Mouse (Mus musculus) liver, adult 2 months (tissue): ENCODE measurements around the gene 4930579G24Rik. TPM values are rescaled to one million over a fixed set of nuclear protein-coding genes. Genes with fewer than 3 reads are reported as not detected.

ENCODE experiments used
- DNase-seq: peaks from one replicate; pipeline ENCODE4 v3.0.0-alpha.2; 2011; ENCODE audit warnings: low read depth, low spot score; ENCODE audit errors: extremely low read depth
- H3K27ac ChIP-seq: fragments of 200-500 bp; replicated peaks from 2 replicates; pipeline ENCODE4 v1.5.1; 2012; ENCODE audit warnings: low read depth, mild to moderate bottlenecking, control low read depth, inconsistent platforms, low read length; ENCODE audit not compliant: insufficient read depth
- H3K27me3 ChIP-seq: fragments of 200-500 bp; 2 replicates; pipeline ENCODE4 v1.6.1; 2012; ENCODE audit warnings: mild to moderate bottlenecking, moderate library complexity, low read length, inconsistent platforms; ENCODE audit not compliant: control insufficient read depth, insufficient read depth
- H3K36me3 ChIP-seq: fragments of 200-500 bp; 2 replicates; pipeline ENCODE4 v1.6.1; 2012; ENCODE audit warnings: low read length, inconsistent platforms; ENCODE audit not compliant: control insufficient read depth, insufficient read depth
- H3K4me1 ChIP-seq: fragments of 200-500 bp; 2 replicates; pipeline ENCODE4 v1.6.1; 2011; ENCODE audit warnings: low read length; ENCODE audit not compliant: control insufficient read depth, insufficient read depth
- H3K4me3 ChIP-seq: fragments of 200-500 bp; 2 replicates; pipeline ENCODE4 v1.5.1; 2011; ENCODE audit warnings: low read depth, mild to moderate bottlenecking, control low read depth, low read length, moderate library complexity; ENCODE audit not compliant: insufficient read depth
- H3K79me2 ChIP-seq: fragments of 200-500 bp; 2 replicates; pipeline ENCODE4 v1.6.1; 2012; ENCODE audit warnings: inconsistent platforms, mild to moderate bottlenecking, low read length, moderate library complexity; ENCODE audit not compliant: control insufficient read depth, insufficient read depth
- H3K9ac ChIP-seq: fragments of 200-500 bp; 2 replicates; pipeline ENCODE4 v1.6.1; 2012; ENCODE audit warnings: low read depth, mild to moderate bottlenecking, control low read depth, inconsistent platforms, low read length
- CTCF ChIP-seq: fragments of 200-500 bp; IDR thresholded peaks from 2 replicates; pipeline ENCODE4 v1.5.1; 2011; ENCODE audit warnings: low read depth, low read length, control low read depth
- POLR2A ChIP-seq: fragments of 200-500 bp; IDR thresholded peaks from 2 replicates; pipeline ENCODE4 v1.6.1; 2011; ENCODE audit warnings: low read length, control low read depth; ENCODE audit not compliant: insufficient read depth; ENCODE audit errors: extremely low read depth
- WGBS: fragments of 180-500 bp; shearing (Covaris S2); methylation state at CpG from one replicate; pipeline ENCODE4 v1.1.7; 2018; 5-methylcytosine and 5-hydroxymethylcytosine counted together
- polyA plus RNA-seq: library from polyadenylated mRNA; depleted of rRNA; stranded (reverse); fragments of >200 nt; gene quantifications from 2 replicates; pipeline ENCODE4 v1.2.3, GENCODE M21; 2012; rRNA removed
- total RNA-seq: library from RNA; depleted of rRNA; stranded (reverse); fragments of >200 nt; gene quantifications from 2 replicates; pipeline ENCODE4 v1.2.3, GENCODE M21; 2014; rRNA removed

The 4930579G24Rik gene
- total and polyA plus RNA-seq, 2 experiments = 0.35 to 0.37 TPM

DNA sequence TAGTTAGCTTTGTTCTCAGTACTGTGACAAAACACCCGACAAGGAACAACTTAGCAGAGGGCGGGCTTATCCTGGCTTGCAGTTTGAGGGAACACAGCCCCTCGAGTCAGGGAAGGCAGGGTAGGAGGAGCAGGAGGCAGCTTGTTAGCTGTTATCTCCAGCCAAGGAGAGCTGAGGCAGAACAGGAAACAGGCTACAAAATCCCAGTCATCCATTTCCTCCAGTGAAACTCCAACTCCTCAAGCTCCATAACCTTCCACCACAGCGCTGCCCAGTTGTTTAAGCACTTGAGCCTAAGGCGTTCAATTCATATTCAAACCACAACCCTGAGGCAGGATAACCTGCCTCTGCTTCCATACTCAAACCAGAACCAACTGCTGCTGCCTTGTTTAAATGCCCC is 45.8 kb downstream of the 4930579G24Rik start:
- TF ChIP-seq CTCF (no peak), POLR2A (no peak)
- Histone ChIP-seq H3K27me3 (no peaks in the 10 kb centered on the region), H3K9ac (no peak overlapping the region), H3K36me3 (no peaks in the 10 kb centered on the region), H3K27ac (no peak overlapping the region), H3K4me3 (no peak overlapping the region), H3K79me2 (no peaks in the 10 kb centered on the region), H3K4me1 (no peaks in the 10 kb centered on the region)
- 79% methylated on average over 5 of the region's 5 CpGs for WGBS
- DNase-seq = no peak

GRCm38 (mm10) chr3:79676411-79676810 is 47.5 kb downstream of the 4930579G24Rik start:
- DNase-seq = no peak
- no peak overlapping the region for H3K9ac ChIP-seq
- 85% methylated on average over 3 of the region's 3 CpGs for WGBS
- H3K36me3 ChIP-seq = no peaks in the 10 kb centered on the region
- H3K27me3 ChIP-seq = 0 out of 2 replicates have a peak, but pooled peaks cover 2% of the 10 kb centered on the region
- no peak for TF ChIP-seq POLR2A
- no peak for TF ChIP-seq CTCF
- H3K4me1 ChIP-seq = no peaks in the 10 kb centered on the region
- H3K4me3 ChIP-seq = no peak overlapping the region
- no peaks in the 10 kb centered on the region for H3K79me2 ChIP-seq
- H3K27ac ChIP-seq = no peak overlapping the region

Other genes starting within 250 kb of the 4930579G24Rik start
- gene Fnip2, start 61.3 kb upstream of the 4930579G24Rik start, total RNA-seq = 43.3 and 46.7 TPM in 2 replicates
- 4.9 and 6.3 TPM in 2 replicates for gene Fnip2, start 61.3 kb upstream of the 4930579G24Rik start, polyA plus RNA-seq
- 29.5 and 33.3 TPM in 2 replicates for gene Ppid, start 37.7 kb upstream of the 4930579G24Rik start, total RNA-seq
- 5.7 and 7.1 TPM in 2 replicates for gene Ppid, start 37.7 kb upstream of the 4930579G24Rik start, polyA plus RNA-seq
- 199 and 240 TPM in 2 replicates for gene Etfdh, start 421 bp downstream of the 4930579G24Rik start, total RNA-seq
- 664 and 680 TPM in 2 replicates for gene Etfdh, start 421 bp downstream of the 4930579G24Rik start, polyA plus RNA-seq
- not detected in 2 replicates for gene Rxfp1, start 108.8 kb downstream of the 4930579G24Rik start, total RNA-seq
- gene Rxfp1, start 108.8 kb downstream of the 4930579G24Rik start, polyA plus RNA-seq = not detected in 2 replicates
- gene Tmem144, start 223.7 kb downstream of the 4930579G24Rik start, total RNA-seq = 3.6 and 4.5 TPM in 2 replicates
- 1.7 and 2.0 TPM in 2 replicates for gene Tmem144, start 223.7 kb downstream of the 4930579G24Rik start, polyA plus RNA-seq